In genomic region chr5:125520930-125521590, GRCm38 (mm10) we compare ENCODE assay signal across 10 mouse cellular contexts. TPM values are rescaled to one million over a fixed set of nuclear protein-coding genes. Genes with fewer than 3 reads are reported as not detected.
A peak's percentile ranks its signal among the peaks of the same experiment; 100 is the strongest.
DNase-seq lines count a peak whose midpoint lies in the region; ATAC-seq and TF ChIP-seq lines count a peak whose summit lies in the region.
"Had no signal": no experiment of that assay in that cellular context is flagged by ENCODE, and none has a peak within 500 bp of the region (broad histone marks: within the 10 kb centered on the region; RNA-seq: fewer than 3 reads in every experiment).

No protein-coding gene starts in this region.

- H3K27me3 ChIP-seq in liver, embryonic 11.5 days (replicated peaks; ENCODE audit: control insufficient read depth, insufficient read depth, low read length) = no peaks in the 10 kb centered on the region
- no peaks in the 10 kb centered on the region for H3K27me3 ChIP-seq in midbrain, embryonic 15.5 days (replicated peaks)
- H3K27me3 ChIP-seq: neural tube, embryonic 12.5 days had no signal

- H3K27ac ChIP-seq in gastrocnemius, adult 2 months = peak overlapping the region; percentile 28; the same call in 1 of the 2 replicates
- H3K27ac ChIP-seq in liver, embryonic 11.5 days (ENCODE audit: low read depth, low read length) = no peak overlapping the region
- no peak overlapping the region for H3K27ac ChIP-seq in midbrain, embryonic 15.5 days
- H3K27ac ChIP-seq: neural tube, embryonic 12.5 days had no signal

- ATAC-seq in liver, embryonic 11.5 days (replicated peaks; ENCODE audit: low FRiP score) = 0 out of 2 replicates have a peak, but pooled peaks have one; percentile 24
- ATAC-seq in midbrain, embryonic 15.5 days (replicated peaks) = no peak

- peak overlapping the region; percentile 66 for H3K4me2 ChIP-seq in liver, embryonic 11.5 days
- H3K4me2 ChIP-seq in midbrain, embryonic 15.5 days = no peak overlapping the region
- H3K4me2 ChIP-seq: neural tube, embryonic 12.5 days had no signal

- DNase-seq in gastrocnemius, adult 2 months = no peak
- DNase-seq in gastrocnemius, postnatal 25 days = no peak
- DNase-seq in spleen, postnatal 36 days (ENCODE audit: low spot score in 2 of 2) = peak; percentile 19 to 35
- no peak for DNase-seq in spleen, adult 12 weeks (ENCODE audit: low spot score)
- DNase-seq in liver, embryonic 11.5 days (ENCODE audit: low spot score) = no peak
- peak; percentile 26 to 68 for DNase-seq in spleen, postnatal 4 days (ENCODE audit: low spot score in 2 of 2)
- DNase-seq in adrenal gland, adult 2 months = no peak

- intact Hi-C loops in gastrocnemius, adult 2 months (cut with DNase I) = no loop called here

- no peaks in the 10 kb centered on the region for H3K9me3 ChIP-seq in liver, embryonic 11.5 days (ENCODE audit: control insufficient read depth, low read length)
- no peaks in the 10 kb centered on the region for H3K9me3 ChIP-seq in midbrain, embryonic 15.5 days
- H3K9me3 ChIP-seq: neural tube, embryonic 12.5 days had no signal

- 11% methylated on average over 15 of the region's 15 CpGs for WGBS in liver, embryonic 11.5 days
- WGBS in midbrain, embryonic 15.5 days = 22% methylated on average over 15 of the region's 15 CpGs

- H3K4me3 ChIP-seq in gastrocnemius, adult 2 months = peak overlapping the region; percentile 61
- peak overlapping the region; percentile 45 for H3K4me3 ChIP-seq in liver, embryonic 11.5 days (ENCODE audit: low read depth, low read length)
- H3K4me3 ChIP-seq in midbrain, embryonic 15.5 days = no peak overlapping the region
- H3K4me3 ChIP-seq: neural tube, embryonic 12.5 days had no signal

- no peak overlapping the region for H3K9ac ChIP-seq in liver, embryonic 11.5 days (ENCODE audit: low read depth, low read length)
- H3K9ac ChIP-seq in midbrain, embryonic 15.5 days = no peak overlapping the region
- H3K9ac ChIP-seq: neural tube, embryonic 12.5 days had no signal

- H3K4me1 ChIP-seq in liver, embryonic 11.5 days (replicated peaks; ENCODE audit: control insufficient read depth, insufficient read depth, low read length) = 0 out of 2 replicates have a peak, but pooled peaks cover 2% of the 10 kb centered on the region
- H3K4me1 ChIP-seq in midbrain, embryonic 15.5 days = no peaks in the 10 kb centered on the region
- H3K4me1 ChIP-seq: neural tube, embryonic 12.5 days had no signal

- no peak for TF ChIP-seq CTCF in gastrocnemius, adult 2 months (IDR thresholded peaks at IDR 0.05)

- H3K36me3 ChIP-seq in liver, embryonic 11.5 days (ENCODE audit: control insufficient read depth, insufficient read depth, low read length) = peaks cover 5% of the 10 kb centered on the region; the same call in 1 of the 2 replicates
- 0 out of 2 replicates have a peak, but pooled peaks cover 5% of the 10 kb centered on the region for H3K36me3 ChIP-seq in midbrain, embryonic 15.5 days (replicated peaks)

RNA-seq across cellular contexts. Expression of gene Tmem132b, which starts 10.5 kb away (rescaled TPM):
- under 1 TPM; 0.20 to 0.56 TPM for total RNA-seq in gastrocnemius, adult 2 months (2021)
- under 1 TPM; 0.03 to 0.24 TPM for total RNA-seq in gastrocnemius, postnatal 25 days (2021)
- polyA plus RNA-seq in liver, embryonic 11.5 days (2014; fragmentation: Nextera tagmentation; extraction: Ambion mirVana) = 0.05 and 0.15 TPM in 2 replicates
- total RNA-seq in adrenal gland, adult 2 months (2021) = 1 to 10 TPM; 1.5 to 1.7 TPM
- polyA plus RNA-seq in adrenal gland, adult 2 months (2012; rRNA removed) = 0.26 and 1.8 TPM in 2 replicates
- polyA plus RNA-seq in midbrain, embryonic 15.5 days (2015; fragmentation: Nextera tagmentation; extraction: Ambion mirVana) = 6.8 and 8.1 TPM in 2 replicates
- polyA plus RNA-seq: G1E had no signal

RNA-seq across cellular contexts. Expression of gene Aacs, which starts 45.4 kb away (rescaled TPM):
- total RNA-seq in gastrocnemius, adult 2 months (2021) = 1 to 10 TPM; 2.8 to 3.3 TPM
- total RNA-seq in gastrocnemius, postnatal 25 days (2021) = 1 to 10 TPM; 3.3 to 4.8 TPM
- 29.3 and 29.7 TPM in 2 replicates for polyA plus RNA-seq in liver, embryonic 11.5 days (2014; fragmentation: Nextera tagmentation; extraction: Ambion mirVana)
- total RNA-seq in adrenal gland, adult 2 months (2021) = 100 to 1,000 TPM in 1 of 2 experiments, 10 to 100 TPM in 1; 89.4 to 106 TPM
- polyA plus RNA-seq in adrenal gland, adult 2 months (2012; rRNA removed) = 199 and 221 TPM in 2 replicates
- 95.9 and 96.0 TPM in 2 replicates for polyA plus RNA-seq in midbrain, embryonic 15.5 days (2015; fragmentation: Nextera tagmentation; extraction: Ambion mirVana)

Comparison
In these comparisons a context has a peak if more than half of its experiments do, and no peak if none do; other contexts are left out.
1. DNase-seq: peak in spleen, postnatal 36 days (2 of 2) and spleen, postnatal 4 days (2 of 2); none in gastrocnemius, adult 2 months (single experiment), gastrocnemius, postnatal 25 days (single experiment), spleen, adult 12 weeks (single experiment), liver, embryonic 11.5 days (single experiment) and adrenal gland, adult 2 months (single experiment).
2. RNA of gene Aacs, which starts 45.4 kb away (total RNA-seq): 89.4 to 106 TPM in adrenal gland, adult 2 months; 3.3 to 4.8 TPM in gastrocnemius, postnatal 25 days and 2.8 to 3.3 TPM in gastrocnemius, adult 2 months; every median in the first group is over 10 times any median in the second.